Mouse (Mus musculus) kidney, postnatal 36 days (tissue): ENCODE data around the gene Rpl26.

Source experiments
- DNase-seq, 2 experiments: peaks; one replicate each; pipeline ENCODE4 v3.0.0; 2021 to 2022; ENCODE audit warnings: mixed read lengths in 2 of 2

The Rpl26 gene

DNA sequence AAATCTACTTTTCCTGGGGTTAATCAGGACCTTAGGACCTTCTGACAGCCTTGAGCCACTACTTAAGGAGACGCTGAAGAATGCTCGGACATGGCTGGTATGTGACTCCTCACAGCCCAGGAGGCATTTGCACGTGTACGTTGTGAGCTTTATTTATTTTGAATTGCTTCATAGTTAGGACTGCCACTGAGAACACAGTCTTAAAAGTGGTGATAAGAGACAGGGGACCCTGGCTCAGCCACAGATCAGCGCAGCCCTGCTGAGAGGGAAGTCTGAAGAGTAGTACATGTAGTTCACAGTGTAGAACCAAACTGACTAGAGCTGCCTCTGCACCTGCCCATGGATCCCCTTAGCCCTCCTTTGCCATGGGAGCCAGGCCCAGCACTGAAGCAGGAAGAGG, 9.6 kb upstream of the Rpl26 start:
- no peak for DNase-seq

DNA sequence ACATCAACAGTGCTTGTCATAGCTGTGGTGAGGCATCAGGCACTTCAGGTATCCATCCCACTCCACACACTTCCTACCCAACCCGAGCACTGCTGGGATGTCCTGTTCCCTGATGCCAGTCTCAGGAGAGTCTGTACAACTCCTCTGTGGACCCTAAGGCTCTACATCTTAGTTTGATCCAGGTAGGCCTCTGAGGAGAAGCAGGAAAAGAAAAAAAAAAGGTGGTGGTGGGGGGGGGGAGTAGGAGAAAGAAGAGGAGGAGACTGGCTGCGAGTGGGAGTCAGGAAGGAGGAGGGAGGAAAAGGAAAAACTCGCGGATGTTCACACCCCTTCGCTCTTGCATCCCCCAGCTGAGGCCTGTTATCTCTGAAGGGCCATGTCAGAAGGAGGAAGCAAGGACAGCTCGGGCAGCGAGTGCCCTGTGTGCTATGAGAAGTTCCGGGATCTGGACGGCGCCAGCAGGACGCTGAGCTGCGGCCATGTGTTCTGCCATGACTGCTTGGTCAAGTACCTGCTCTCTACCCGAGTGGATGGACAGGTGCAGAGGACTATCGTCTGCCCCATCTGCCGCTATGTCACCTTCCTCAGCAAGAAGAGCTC, 9.1 kb upstream of the Rpl26 start:
- DNase-seq, result peak; percentile 22 to 34

DNA sequence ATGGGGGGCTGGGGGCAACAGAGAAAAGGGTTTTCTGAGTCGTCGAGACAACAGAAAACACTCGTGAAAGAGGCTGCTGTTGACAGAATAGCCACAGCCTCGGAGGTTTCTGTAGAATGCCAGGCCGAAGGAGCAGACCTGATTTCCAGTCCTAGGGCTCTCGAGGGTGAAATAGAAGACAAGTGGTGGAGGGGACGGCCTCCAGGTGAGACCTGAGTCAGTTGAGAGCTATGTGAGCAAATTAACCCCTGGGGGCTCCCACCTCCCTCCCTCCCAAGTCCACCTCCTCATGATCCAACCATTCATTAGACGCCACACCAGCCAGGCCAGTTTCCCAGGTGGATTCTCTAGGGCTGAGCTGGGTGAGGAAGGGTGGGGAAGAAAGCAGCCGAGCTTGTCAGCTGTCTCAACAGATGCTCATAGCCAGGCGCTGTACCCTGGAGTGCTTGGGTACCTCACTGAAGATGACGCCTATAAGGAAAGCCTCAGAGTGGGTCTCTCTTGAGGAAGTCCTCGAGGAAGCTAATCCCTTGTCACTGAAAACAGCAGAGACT, 7.4 kb upstream of the Rpl26 start:
- no peak for DNase-seq

DNA sequence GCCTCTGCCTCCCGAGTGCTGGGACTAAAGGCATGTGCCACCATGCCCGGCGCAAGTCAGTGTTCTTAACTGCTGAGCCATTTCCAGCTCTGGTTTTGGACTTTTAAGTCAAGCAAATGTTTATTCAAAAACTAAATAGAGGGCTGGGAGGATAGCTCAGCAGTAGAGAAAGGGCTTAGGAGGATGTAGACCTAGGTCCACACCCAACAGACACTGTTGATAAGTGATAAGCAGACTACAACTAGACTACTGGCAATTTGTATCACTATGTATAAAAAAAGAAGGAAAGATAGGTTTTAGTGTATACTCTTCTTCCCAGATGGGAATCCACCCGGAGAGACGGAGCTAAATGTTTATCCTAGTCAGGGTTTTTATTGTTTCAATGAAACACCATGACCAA, 5.1 kb upstream of the Rpl26 start:
- DNase-seq, result no peak

DNA sequence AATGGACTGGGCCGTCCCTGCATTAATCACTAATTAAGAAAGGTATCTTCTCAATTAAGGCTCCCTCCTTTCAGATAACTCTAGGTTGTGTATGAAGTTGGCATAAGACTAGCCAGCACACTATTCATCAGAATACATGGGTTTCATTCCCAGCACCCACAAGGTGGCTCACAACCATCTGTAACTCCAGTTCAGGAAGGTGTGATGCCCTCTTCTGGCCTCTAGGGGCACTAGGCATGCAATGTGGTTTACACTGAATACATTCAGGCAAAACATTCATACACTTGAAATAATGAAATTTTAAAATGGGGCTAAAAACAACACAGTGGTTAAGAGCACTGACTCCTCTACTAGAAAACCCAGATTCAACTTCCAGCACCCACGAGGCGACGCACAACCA, 4.3 kb upstream of the Rpl26 start:
- DNase-seq, result peak; percentile 56 to 71

DNA sequence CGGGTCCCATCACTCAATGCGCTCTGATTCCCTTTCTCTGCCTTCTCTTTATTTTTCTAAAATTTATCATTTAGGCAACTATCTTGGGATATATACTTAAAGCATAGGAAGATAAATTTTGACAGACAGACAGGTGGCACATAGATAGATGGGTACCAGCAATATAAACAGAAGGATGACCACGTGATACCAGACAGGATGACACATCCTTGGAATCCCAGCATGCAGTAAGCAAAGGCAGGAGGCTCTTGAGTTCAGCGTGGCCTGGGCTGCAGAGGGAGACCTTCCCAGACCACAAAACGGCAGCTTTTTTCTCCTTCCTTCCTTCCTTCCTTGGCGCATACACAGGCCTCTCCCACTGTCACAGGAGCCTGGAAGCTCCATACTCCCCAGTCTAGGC, 3.5 kb upstream of the Rpl26 start:
- no peak for DNase-seq

DNA sequence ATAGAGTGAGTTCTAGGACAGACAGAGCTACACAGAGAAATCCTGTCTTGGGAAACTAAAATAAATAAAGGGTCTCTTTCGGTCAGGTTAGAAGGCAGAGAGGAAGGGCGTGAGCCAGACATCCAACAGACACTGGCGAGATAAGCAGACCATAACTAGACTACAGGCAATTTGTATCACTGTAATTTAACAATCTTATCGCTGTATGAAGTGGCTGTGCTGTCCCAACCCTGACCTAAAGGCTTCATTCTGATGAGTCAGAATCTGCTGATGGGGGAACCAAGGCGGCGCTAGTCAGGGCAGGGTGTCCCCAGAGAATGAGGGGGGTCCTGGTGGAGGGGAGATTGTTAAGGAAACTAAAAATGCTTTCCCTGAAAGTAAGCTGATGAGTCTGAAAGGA, 2.6 kb upstream of the Rpl26 start:
- no peak for DNase-seq

DNA sequence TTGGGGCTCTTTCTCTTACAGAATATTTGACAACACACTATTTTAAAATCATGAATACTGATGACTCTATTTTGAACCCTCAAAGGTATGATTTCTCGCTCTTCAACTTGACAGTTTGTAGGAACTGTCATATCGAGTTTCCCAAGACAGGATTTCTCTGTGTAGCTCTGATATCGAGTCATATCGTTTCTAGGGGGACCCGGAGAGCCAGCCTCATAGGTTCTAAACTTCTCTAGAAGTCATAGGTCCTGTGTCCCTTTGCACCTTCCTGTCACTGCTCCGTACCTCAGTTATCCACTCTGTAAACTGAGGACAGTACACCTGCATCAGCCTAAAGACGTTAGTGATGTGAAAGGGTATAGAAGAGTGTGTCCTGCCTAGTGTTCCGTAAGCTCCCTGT, 1.6 kb upstream of the Rpl26 start:
- no peak for DNase-seq

DNA sequence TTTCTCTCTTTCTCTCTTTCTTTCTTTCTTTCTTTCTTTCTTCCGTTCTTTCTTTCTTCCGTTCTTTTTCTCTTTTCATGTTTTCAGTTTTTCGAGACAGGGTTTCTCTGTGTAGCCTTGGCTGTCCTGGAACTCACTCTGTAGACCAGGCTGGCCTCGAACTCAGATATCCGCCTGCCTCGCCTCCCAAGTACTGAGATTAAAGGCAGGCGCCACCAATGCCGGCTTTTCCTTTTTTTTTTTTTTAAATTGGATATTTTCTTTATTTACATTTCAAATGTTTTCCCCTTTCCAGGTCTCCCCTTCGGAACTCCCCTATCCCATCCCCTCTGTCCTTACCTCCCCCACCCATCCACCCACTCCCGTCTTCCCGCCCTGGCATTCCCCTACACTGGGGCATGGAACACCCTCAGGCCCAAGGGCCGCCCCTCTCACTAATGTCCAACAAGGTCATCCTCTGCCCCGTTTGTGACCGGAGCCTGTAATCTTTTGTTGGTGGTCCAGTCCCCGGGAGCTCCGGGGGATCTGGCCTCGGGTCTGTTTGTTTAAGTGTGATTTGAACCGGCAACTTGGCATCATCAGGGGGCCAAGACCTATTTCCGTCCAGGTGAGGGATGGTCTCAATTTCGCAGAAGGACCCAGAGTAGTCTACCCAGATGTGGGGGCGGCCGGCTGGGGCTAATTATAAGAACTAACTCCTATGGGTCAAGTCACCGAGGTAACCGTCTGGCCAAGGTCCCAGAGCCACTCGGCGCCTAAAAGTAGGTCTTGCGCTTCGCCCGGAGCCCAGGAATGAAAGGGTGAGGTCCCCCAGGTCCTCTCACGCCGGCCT, 648 bp upstream of the Rpl26 start:
- DNase-seq, result no peak

DNA sequence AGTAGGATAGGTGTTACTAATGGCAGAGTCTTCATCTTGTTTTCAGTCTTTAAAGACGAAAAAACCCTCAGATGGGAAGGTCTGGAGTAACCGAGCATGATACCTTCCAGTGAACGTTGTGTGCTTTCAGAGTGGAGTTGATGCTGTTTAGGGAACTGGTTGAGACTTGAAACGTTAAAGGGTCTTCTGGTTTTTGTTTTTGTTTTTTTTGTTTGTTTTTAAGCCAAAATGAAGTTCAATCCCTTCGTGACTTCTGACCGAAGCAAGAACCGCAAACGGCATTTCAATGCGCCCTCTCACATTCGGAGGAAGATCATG, 623 bp downstream of the Rpl26 start:
- DNase-seq, result no peak

DNA sequence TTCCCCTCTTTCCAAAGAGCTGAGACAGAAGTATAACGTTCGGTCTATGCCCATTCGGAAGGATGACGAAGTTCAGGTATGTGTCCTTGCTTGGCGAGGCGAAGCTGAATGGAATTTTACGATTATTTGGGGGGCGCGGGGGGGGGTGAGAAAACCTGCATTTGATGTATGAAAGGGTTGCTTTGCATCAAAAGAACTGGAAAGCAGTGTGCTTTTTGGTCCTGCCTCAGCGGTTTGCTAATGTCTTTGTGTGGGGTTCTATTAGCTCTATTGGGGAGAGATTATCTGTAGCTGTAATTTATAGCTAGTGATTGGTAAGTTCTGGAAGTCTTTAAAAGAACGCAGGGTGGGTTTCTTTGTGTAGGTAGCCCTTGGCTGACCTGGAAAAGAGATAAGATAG, 984 bp downstream of the Rpl26 start:
- DNase-seq, result no peak

DNA sequence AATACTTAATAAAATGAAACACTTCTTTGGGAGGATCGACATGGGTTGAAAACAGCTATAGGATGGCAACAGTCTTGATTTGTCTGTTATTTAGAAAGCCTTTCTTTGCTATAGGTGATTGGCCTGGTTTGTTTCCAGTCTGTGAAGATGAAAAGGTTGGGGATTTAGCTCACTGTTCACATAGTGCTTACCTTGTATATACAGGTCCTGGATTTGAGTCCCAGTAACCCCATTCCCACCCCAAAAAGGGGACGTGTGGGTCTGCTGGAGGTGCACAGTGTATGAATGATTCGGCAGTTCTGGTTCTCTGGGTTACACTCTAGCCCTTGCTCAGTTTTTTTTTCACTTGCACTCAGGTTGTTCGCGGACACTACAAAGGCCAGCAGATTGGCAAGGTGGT, 1.4 kb downstream of the Rpl26 start:
- no peak for DNase-seq

DNA sequence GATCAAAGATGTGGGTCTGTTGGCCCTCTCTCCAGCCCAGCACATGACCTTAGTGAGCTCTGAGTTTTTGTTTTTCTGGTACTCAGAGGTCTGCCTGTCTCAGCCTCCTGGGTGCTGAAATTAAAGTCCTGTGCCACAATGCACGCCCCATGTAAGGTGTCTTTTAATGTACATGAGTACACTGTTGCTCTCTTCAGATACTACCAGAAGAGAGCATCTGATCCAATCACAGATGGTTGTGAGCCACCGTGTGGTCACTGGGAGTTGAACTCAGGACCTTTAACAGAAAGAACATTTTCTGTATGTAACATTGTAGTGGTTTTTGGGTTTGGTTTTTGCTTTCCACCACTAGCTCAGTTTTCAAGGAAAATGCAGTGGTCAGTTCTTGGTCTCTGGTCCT, 2.4 kb downstream of the Rpl26 start:
- DNase-seq, result no peak

DNA sequence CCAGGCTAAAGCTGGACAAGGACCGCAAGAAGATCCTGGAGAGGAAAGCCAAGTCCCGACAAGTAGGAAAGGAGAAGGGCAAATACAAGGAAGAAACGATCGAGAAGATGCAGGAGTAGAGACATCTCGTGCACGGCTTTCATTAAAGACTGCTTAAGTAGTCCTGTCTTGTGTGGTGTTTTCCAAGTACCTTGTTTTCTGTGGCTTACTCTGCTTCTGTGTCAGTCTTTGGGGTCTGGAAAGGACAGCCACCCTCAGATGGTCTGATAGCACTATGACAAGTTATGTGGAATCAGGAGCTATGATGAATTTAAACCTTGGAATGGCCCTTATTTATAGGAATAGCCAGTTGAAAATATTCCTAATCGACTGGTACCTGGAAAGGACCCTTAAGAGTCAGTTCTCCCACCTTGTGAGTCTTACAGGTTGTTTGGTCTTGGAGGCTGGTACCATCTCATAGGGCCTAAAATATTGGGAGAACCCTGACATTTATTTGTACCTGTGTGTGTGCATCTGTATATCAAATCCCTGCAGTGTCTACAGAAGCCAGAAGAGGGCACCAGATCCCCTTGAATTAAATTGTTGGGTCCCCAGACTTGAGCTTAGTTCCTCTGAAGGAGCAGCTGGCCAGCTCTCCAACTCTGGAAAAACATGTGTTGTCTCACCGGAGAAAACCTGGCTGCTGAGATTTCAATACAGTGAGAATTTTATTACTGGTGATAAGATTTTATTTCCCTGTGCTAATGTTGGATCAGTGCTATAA, 3.2 kb downstream of the Rpl26 start:
- peak; percentile 85 to 89 for DNase-seq

DNA sequence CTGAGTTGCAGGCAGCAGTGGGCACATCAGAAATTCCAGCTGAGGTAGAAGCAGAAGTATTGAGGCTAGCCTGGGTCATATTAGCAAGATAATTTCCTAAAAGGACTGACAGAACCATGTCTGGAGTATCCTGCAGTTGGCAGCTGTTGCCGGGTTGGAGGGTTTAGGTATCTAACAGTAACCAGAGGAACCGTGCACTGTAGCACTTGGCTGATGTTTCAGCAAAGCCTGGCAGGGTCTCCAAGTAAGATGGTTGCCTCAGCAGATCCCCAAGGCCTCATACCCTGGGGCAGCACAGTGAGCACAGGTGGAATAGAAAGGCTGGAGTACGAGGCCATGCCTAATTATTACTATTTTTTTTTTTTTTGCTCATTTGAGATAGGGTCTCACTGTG, 3.8 kb downstream of the Rpl26 start:
- DNase-seq, result no peak

DNA sequence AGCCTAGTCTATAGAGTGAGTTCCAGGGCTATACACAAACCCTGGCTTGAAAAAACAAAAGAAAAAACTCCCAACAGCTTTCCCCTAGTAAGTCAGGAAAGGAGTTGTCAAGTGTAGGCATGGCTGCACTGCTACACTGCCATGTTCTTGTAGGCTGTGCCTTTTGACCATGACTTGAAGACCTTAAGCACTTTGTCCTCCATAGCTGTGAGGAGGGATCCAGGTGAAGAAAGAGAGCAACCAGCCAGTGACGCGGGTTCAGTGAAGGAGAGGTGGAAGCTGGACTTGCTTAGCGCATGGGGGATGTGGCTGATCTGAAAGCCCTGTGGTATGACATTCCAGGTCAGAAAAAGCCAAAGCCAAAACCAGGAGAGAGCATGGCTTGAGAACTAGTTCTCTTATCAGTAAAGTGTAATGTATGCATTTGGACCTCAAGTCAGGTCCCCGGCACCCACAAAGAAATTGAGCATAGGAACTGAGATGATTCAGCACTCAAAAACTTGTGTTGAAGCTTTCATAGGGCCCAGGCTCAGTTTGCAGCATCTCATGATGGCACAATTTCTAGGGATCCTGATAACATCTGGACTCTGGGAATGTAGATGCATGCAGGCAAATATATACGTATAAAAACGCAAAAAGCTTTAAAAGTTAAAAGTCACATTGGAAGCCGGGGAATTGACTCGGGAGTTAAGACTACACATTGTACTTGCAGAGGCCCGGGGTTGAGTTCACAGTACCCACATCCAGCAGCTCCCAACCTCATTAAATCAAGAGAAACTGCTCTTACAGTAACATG, 4.5 kb downstream of the Rpl26 start:
- DNase-seq, result no peak

DNA sequence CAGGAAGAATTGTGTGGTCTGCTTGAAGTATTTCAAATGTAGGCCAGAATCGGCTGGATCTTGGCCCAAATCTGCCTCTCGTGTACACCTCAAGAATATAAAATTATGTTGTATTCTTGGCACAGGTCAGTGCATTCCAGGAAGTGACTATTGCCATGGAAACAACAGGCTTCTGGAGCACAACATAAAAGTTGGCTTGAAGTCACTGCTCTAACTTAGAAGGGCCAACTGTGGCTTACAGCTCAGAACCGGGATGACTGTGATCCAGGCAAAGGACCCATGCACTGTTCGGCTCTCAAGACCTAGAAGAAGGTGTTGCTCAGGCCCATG, 5.0 kb downstream of the Rpl26 start:
- peak; percentile 36 to 55 for DNase-seq

DNA sequence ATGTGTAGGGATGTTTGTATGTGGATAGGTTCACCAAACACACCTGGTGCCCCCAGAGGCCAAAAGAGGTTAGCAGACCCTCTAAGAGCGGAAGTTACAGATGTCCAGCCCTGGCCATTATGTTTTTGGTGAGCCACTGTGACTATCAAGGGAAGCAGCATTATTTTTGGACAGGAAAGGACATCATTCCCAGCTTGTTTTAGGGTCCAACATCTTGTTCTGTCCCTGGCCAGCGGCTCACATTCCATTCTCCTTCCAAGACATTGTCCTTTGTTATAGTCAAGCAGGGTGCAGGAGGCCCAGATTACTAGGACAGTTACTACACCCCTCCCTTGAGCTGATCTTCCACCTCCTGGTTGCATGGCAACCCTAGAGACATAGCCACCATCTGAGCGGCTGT, 5.9 kb downstream of the Rpl26 start:
- DNase-seq, result no peak

DNA sequence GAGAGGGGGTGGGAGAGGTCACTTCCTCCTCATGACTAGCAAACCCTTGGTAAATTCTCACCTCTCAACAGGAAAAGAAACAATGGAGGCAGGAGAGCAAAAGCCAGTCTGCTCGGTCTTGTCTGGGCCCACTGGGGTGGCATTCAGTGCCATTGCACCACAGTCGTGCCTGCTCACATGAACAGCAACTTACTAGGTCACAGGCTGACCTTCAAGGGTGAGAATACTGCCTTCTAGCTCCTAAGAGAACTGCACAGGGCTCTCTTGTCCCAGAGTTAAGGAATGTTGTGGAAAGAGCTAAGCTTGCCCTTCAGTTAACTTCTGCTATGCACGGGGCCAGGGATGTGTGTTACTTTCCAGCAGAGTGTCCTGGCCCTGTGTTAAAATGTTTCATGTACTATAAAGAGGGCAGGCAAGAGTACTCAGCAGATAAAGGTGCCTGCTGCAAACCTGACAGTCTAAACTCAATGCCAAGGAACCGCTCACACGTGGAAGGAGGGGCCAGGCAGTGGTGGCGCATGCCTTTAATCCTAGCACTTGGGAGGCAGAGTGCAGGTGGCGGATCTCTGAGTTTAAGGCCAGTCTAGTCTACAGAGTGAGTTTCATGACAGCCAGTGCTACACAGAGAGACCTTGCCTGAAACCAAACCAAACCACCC, 7.6 kb downstream of the Rpl26 start:
- peak; percentile 34 to 42 for DNase-seq

DNA sequence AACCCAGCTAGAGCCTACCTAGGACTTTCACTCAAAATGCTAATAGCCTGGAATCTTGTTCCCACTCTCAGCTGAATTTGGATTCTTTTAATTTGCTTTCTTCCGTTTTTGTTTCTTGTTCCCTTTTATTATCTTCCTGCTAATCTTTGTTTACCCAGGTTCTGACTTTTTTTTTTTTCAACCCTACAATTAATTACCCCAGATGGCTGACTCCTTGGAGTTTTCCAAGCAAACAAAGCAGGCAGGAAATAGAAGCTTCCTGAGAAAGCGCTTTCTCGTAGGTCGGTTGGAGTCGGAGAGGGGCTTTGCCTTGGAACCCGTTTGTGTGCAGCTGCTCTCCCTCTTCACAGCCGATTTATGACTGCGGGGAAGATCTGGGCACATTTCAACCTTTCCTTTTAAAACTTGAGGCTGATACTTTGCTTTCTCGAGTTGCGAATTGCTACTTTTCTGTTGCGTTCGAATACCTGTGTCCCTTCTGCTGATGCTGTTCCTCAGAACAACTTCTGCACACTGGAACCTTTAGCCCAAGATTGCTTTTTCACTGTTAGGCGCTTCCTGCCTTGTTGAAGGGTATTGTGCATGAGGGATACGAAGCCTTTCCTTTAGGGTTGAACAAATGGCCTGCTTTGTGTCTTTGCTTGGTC, 10.3 kb downstream of the Rpl26 start:
- peak; percentile 51 to 56 for DNase-seq

DNA sequence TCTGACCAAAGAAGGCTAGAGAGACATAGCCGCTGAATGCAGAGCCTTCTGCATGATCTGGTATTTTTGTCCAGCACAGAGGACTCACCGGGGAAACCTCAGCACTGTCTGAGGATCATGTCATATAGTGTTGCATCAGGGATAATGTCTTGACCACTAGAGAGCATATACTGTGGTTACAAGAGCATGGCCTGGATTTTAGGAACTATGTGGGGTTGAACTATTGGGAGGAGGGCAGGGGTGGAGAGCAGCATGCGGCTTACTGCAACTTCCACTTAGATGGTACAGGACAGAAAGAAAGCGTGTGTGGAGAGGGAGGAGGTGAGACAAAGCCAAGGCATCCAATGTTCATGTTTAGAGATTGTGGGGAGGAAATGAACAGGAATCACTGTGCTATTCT, 13.2 kb downstream of the Rpl26 start:
- no peak for DNase-seq

DNA sequence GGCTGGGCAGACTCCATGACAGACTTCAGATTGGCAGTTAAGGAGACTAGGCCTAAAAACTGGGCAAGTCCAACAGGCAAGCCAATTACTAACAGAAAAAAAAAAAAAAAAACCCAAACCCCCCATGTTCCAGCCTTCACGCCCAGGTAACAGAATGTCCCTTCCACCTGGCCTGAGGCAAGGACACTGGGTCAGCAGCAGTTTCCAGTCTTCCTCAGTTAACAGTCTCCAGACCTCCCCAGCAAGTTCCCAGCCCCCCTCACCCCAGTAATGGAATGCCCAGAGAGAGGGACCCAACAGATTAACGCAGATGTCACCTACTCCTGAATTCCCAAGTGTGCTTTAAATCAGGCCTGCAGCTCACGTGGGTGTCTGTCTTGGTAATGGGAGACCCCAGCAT, 21.8 kb downstream of the Rpl26 start:
- peak; percentile 66 to 73 for DNase-seq
